Mouse (Mus musculus): ENCODE results near the gene Sox5. TPM values are rescaled to one million over a fixed set of nuclear protein-coding genes. Genes with fewer than 3 reads are reported as not detected.

The Sox5 gene
- polyA plus RNA-seq, 1 experiment from 2014 or later: 61.5 TPM

DNA sequence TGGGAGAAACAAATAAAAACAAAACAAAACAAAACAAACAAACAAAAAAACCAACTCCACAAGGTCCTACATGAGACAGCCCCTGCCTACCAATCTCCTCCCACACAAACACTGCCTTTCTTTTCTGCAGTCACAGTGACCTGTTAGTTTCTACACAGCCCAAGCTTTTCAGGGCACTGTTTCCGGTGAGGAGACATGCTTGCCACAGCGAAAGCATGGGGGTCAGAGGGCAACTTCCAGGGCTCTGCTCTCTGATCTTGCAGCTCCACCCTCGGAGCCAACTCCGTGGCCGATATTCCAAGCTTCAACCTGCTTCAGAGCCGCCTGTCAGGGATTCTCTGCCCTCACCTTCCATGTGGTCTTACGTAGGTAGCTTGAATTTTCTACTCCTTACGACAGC lies 22.6 kb downstream of the Sox5 start:
- H3K27ac ChIP-seq (ENCODE audit: low read depth, low read length): no peak overlapping the region
- no peaks in the 10 kb centered on the region for H3K27me3 ChIP-seq (ENCODE audit: control insufficient read depth, insufficient read depth, low read length)
- H3K4me3 ChIP-seq (ENCODE audit: low read depth, low read length): no peak overlapping the region
- WGBS: 53% methylated on average over 8 of the region's 8 CpGs
- 0 out of 2 replicates have a peak, but pooled peaks cover 3% of the 10 kb centered on the region for H3K4me1 ChIP-seq (replicated peaks; ENCODE audit: control insufficient read depth, insufficient read depth, low read length)
- no peak overlapping the region for H3K4me2 ChIP-seq (ENCODE audit: low read depth, low read length, severe bottlenecking)
- DNase-seq (ENCODE audit: low spot score) (no peak), ATAC-seq (replicated peaks; ENCODE audit: low FRiP score) (no peak)
- H3K36me3 ChIP-seq (ENCODE audit: control insufficient read depth, insufficient read depth, low read length): no peaks in the 10 kb centered on the region
- no peak overlapping the region for H3K9ac ChIP-seq (ENCODE audit: low read length)
- H3K9me3 ChIP-seq (ENCODE audit: control insufficient read depth, low read length): no peaks in the 10 kb centered on the region

- ATAC-seq (replicated peaks; ENCODE audit: low FRiP score): no peak
- H3K4me3 ChIP-seq (ENCODE audit: low read depth, low read length): no peak overlapping the region
- no peaks in the 10 kb centered on the region for H3K9me3 ChIP-seq (ENCODE audit: control insufficient read depth, low read length)
- WGBS: 59% methylated on average over 14 of the region's 14 CpGs
- no peaks in the 10 kb centered on the region for H3K36me3 ChIP-seq (ENCODE audit: control insufficient read depth, insufficient read depth, low read length)
- no peak overlapping the region for H3K9ac ChIP-seq (ENCODE audit: low read length)
- H3K27me3 ChIP-seq (ENCODE audit: control insufficient read depth, insufficient read depth, low read length): no peaks in the 10 kb centered on the region
- no peak for DNase-seq (ENCODE audit: low spot score)
- 0 out of 2 replicates have a peak, but pooled peaks cover 3% of the 10 kb centered on the region for H3K4me1 ChIP-seq (replicated peaks; ENCODE audit: control insufficient read depth, insufficient read depth, low read length)
- H3K4me2 ChIP-seq (ENCODE audit: low read depth, low read length, severe bottlenecking): no peak overlapping the region
- no peak overlapping the region for H3K27ac ChIP-seq (ENCODE audit: low read depth, low read length)
Measured at GRCm38 (mm10) chr6:144757414-144757813, 24.4 kb downstream of the Sox5 start.

GRCm38 (mm10) chr6:144756444-144756843 lies 25.3 kb downstream of the Sox5 start:
- 95% methylated on average over 14 of the region's 14 CpGs for WGBS

DNA sequence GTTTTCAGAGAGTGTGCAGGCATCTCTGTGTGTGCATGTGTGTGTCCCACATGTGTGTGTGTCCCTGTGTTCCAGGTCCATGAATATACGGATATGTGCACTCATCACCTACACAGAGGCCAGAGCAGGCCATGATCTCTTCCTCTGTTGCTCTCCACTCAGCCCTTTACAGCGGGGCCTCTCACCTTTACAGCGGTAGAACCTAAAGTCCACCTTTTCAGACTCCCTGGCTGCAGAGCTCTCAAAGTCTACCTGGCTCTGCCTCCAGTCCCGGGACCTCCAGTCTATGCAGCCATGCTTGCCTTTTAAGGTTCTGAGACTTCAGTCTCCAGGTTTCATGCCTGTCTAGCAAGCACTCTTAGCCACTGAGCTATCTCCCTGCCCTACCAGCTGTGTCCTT lies 26.5 kb downstream of the Sox5 start:
- Histone ChIP-seq H3K4me1 (replicated peaks; ENCODE audit: control insufficient read depth, insufficient read depth, low read length) (0 out of 2 replicates have a peak, but pooled peaks cover 3% of the 10 kb centered on the region), H3K9ac (ENCODE audit: low read length) (no peak overlapping the region), H3K9me3 (ENCODE audit: control insufficient read depth, low read length) (no peaks in the 10 kb centered on the region), H3K4me3 (ENCODE audit: low read depth, low read length) (no peak overlapping the region), H3K36me3 (ENCODE audit: control insufficient read depth, insufficient read depth, low read length) (no peaks in the 10 kb centered on the region), H3K27me3 (ENCODE audit: control insufficient read depth, insufficient read depth, low read length) (no peaks in the 10 kb centered on the region), H3K27ac (ENCODE audit: low read depth, low read length) (no peak overlapping the region), H3K4me2 (ENCODE audit: low read depth, low read length, severe bottlenecking) (no peak overlapping the region)
- ATAC-seq (replicated peaks; ENCODE audit: low FRiP score) (no peak), DNase-seq (ENCODE audit: low spot score) (no peak)
- 86% methylated on average over 4 of the region's 4 CpGs for WGBS

More at GRCm38 (mm10) chr6:144756444-144756843, 25.3 kb downstream of the Sox5 start:
- H3K27ac ChIP-seq (ENCODE audit: low read depth, low read length): no peak overlapping the region
- no peak overlapping the region for H3K4me3 ChIP-seq (ENCODE audit: low read depth, low read length)
- H3K36me3 ChIP-seq (ENCODE audit: control insufficient read depth, insufficient read depth, low read length): no peaks in the 10 kb centered on the region
- H3K4me1 ChIP-seq (replicated peaks; ENCODE audit: control insufficient read depth, insufficient read depth, low read length): 0 out of 2 replicates have a peak, but pooled peaks cover 3% of the 10 kb centered on the region
- no peaks in the 10 kb centered on the region for H3K27me3 ChIP-seq (ENCODE audit: control insufficient read depth, insufficient read depth, low read length)
- H3K9me3 ChIP-seq (ENCODE audit: control insufficient read depth, low read length): no peaks in the 10 kb centered on the region
- no peak overlapping the region for H3K4me2 ChIP-seq (ENCODE audit: low read depth, low read length, severe bottlenecking)
- DNase-seq (ENCODE audit: low spot score): no peak
- ATAC-seq (replicated peaks; ENCODE audit: low FRiP score): no peak
- H3K9ac ChIP-seq (ENCODE audit: low read length): no peak overlapping the region

DNA sequence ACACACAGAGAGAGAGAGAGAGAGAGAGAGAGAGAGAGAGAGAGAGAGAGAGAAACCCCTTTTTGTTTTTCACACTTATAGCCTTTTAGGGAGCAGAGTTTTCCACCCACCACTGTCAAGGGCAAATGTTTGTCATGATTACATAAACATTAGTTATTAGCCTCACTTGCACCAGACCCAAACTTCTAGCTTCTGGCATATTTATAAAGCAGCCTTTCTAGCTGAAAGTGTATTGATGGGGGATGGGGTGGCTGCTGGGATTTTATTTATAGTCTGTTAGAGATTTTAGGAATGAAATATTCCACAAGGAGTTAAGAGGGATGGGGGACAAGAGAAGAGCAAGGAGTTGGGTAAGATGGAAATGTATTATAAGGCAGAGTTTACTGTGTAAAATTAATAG lies 27.4 kb downstream of the Sox5 start:
- H3K4me1 ChIP-seq (replicated peaks; ENCODE audit: control insufficient read depth, insufficient read depth, low read length): 0 out of 2 replicates have a peak, but pooled peaks cover 3% of the 10 kb centered on the region
- no peak overlapping the region for H3K4me3 ChIP-seq (ENCODE audit: low read depth, low read length)
- no peaks in the 10 kb centered on the region for H3K27me3 ChIP-seq (ENCODE audit: control insufficient read depth, insufficient read depth, low read length)

DNA sequence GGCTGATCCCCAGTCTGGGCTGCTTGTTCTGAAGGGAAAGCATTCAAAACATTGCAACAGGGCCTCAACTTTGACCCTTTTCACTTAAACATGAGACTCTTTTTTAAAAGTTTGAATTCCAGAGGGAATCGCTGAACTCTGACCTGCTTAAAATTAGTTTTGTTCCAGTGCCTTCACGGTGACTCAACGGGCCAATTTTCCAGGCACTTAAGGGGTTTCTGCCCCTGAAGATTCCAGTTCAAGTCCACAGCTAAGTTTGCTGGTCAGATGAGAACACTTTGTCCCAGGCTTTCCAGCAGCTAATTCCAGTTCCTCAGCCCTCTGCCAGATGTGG lies 27.8 kb downstream of the Sox5 start:
- Histone ChIP-seq H3K27ac (ENCODE audit: low read depth, low read length) (no peak overlapping the region), H3K4me2 (ENCODE audit: low read depth, low read length, severe bottlenecking) (no peak overlapping the region), H3K36me3 (ENCODE audit: control insufficient read depth, insufficient read depth, low read length) (no peaks in the 10 kb centered on the region), H3K4me3 (ENCODE audit: low read depth, low read length) (no peak overlapping the region), H3K4me1 (replicated peaks; ENCODE audit: control insufficient read depth, insufficient read depth, low read length) (no peaks in the 10 kb centered on the region), H3K27me3 (ENCODE audit: control insufficient read depth, insufficient read depth, low read length) (no peaks in the 10 kb centered on the region), H3K9me3 (ENCODE audit: control insufficient read depth, low read length) (no peaks in the 10 kb centered on the region), H3K9ac (ENCODE audit: low read length) (no peak overlapping the region)
- ATAC-seq (replicated peaks; ENCODE audit: low FRiP score): no peak
- DNase-seq (ENCODE audit: low spot score): no peak
- WGBS: 40% methylated on average over 3 of the region's 3 CpGs

More for the DNA sequence above, 27.4 kb downstream of the Sox5 start:
- H3K9ac ChIP-seq (ENCODE audit: low read length): no peak overlapping the region
- ATAC-seq (replicated peaks; ENCODE audit: low FRiP score): no peak
- no peaks in the 10 kb centered on the region for H3K9me3 ChIP-seq (ENCODE audit: control insufficient read depth, low read length)
- H3K36me3 ChIP-seq (ENCODE audit: control insufficient read depth, insufficient read depth, low read length): no peaks in the 10 kb centered on the region
- H3K4me2 ChIP-seq (ENCODE audit: low read depth, low read length, severe bottlenecking): no peak overlapping the region
- H3K27ac ChIP-seq (ENCODE audit: low read depth, low read length): no peak overlapping the region
- no peak for DNase-seq (ENCODE audit: low spot score)

GRCm38 (mm10) chr6:144753225-144753962 lies 28.4 kb downstream of the Sox5 start:
- no peak overlapping the region for H3K9ac ChIP-seq (ENCODE audit: low read length)
- WGBS: 78% methylated on average over 13 of the region's 13 CpGs
- no peak overlapping the region for H3K27ac ChIP-seq (ENCODE audit: low read depth, low read length)
- no peaks in the 10 kb centered on the region for H3K27me3 ChIP-seq (ENCODE audit: control insufficient read depth, insufficient read depth, low read length)
- no peaks in the 10 kb centered on the region for H3K36me3 ChIP-seq (ENCODE audit: control insufficient read depth, insufficient read depth, low read length)
- DNase-seq (ENCODE audit: low spot score) (no peak), ATAC-seq (replicated peaks; ENCODE audit: low FRiP score) (no peak)
- no peak overlapping the region for H3K4me2 ChIP-seq (ENCODE audit: low read depth, low read length, severe bottlenecking)
- H3K4me3 ChIP-seq (ENCODE audit: low read depth, low read length): no peak overlapping the region
- H3K4me1 ChIP-seq (replicated peaks; ENCODE audit: control insufficient read depth, insufficient read depth, low read length): no peaks in the 10 kb centered on the region
- no peaks in the 10 kb centered on the region for H3K9me3 ChIP-seq (ENCODE audit: control insufficient read depth, low read length)

GRCm38 (mm10) chr6:144751581-144751980 lies 30.2 kb downstream of the Sox5 start:
- DNase-seq (ENCODE audit: low spot score): no peak
- H3K4me1 ChIP-seq (replicated peaks; ENCODE audit: control insufficient read depth, insufficient read depth, low read length): no peaks in the 10 kb centered on the region
- 82% methylated on average over 4 of the region's 4 CpGs for WGBS

DNA sequence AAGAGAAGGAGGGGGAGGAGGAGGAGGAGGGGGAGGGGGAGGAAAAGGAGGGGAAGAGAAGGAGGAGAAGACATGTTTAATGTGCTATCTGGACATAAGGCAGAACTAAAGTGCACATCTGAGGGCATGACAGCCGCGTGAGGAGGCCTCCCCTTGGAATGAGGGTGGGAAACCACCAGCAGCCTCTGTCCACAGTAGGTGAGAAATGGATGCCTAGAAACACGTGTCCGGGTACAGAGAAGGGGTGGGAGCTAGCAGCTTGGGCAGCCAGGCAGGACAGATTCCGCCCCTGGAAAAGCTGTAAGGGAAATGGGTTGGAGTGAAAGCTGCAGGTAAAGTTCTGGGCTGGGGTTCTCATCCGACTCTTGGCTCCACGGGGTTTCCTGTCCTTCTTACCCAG lies 31.6 kb downstream of the Sox5 start:
- no peaks in the 10 kb centered on the region for H3K27me3 ChIP-seq (ENCODE audit: control insufficient read depth, insufficient read depth, low read length)
- H3K4me2 ChIP-seq (ENCODE audit: low read depth, low read length, severe bottlenecking): no peak overlapping the region
- no peak overlapping the region for H3K27ac ChIP-seq (ENCODE audit: low read depth, low read length)
- WGBS: 70% methylated on average over 7 of the region's 7 CpGs
- no peak overlapping the region for H3K9ac ChIP-seq (ENCODE audit: low read length)
- DNase-seq (ENCODE audit: low spot score) (no peak), ATAC-seq (replicated peaks; ENCODE audit: low FRiP score) (no peak)
- no peaks in the 10 kb centered on the region for H3K36me3 ChIP-seq (ENCODE audit: control insufficient read depth, insufficient read depth, low read length)
- H3K4me1 ChIP-seq (replicated peaks; ENCODE audit: control insufficient read depth, insufficient read depth, low read length): no peaks in the 10 kb centered on the region
- no peaks in the 10 kb centered on the region; the same call in 1 of the 2 replicates for H3K9me3 ChIP-seq (ENCODE audit: control insufficient read depth, low read length)
- H3K4me3 ChIP-seq (ENCODE audit: low read depth, low read length): no peak overlapping the region

More at GRCm38 (mm10) chr6:144751581-144751980, 30.2 kb downstream of the Sox5 start:
- no peak overlapping the region for H3K4me3 ChIP-seq (ENCODE audit: low read depth, low read length)
- no peaks in the 10 kb centered on the region; the same call in 1 of the 2 replicates for H3K9me3 ChIP-seq (ENCODE audit: control insufficient read depth, low read length)
- H3K9ac ChIP-seq (ENCODE audit: low read length): no peak overlapping the region
- ATAC-seq (replicated peaks; ENCODE audit: low FRiP score): no peak
- no peaks in the 10 kb centered on the region for H3K27me3 ChIP-seq (ENCODE audit: control insufficient read depth, insufficient read depth, low read length)
- no peak overlapping the region for H3K4me2 ChIP-seq (ENCODE audit: low read depth, low read length, severe bottlenecking)
- H3K36me3 ChIP-seq (ENCODE audit: control insufficient read depth, insufficient read depth, low read length): no peaks in the 10 kb centered on the region
- no peak overlapping the region for H3K27ac ChIP-seq (ENCODE audit: low read depth, low read length)

Data from forebrain, embryonic 11.5 days (tissue).